Mouse (Mus musculus) liver, embryonic 12.5 days (tissue): ENCODE measurements around the gene Slc30a4. TPM values are rescaled to one million over a fixed set of nuclear protein-coding genes. Genes with fewer than 3 reads are reported as not detected.

Experiments used
- ATAC-seq: fragments of 200-750 bp; cut with Nextera tagmentation; 2 replicates; pipeline ENCODE4 v1.8.0; 2017; ENCODE audit warnings: moderate number of reproducible peaks, mild to moderate bottlenecking, moderate library complexity
- H3K27ac ChIP-seq: fragments of 300-500 bp; sonication (generic); 2 replicates; pipeline ENCODE4 v1.5.1; 2016; ENCODE audit warnings: mild to moderate bottlenecking
- H3K27me3 ChIP-seq: fragments of 300-500 bp; sonication (generic); replicated peaks from 2 replicates; pipeline ENCODE4 v1.6.1; 2016; ENCODE audit warnings: mild to moderate bottlenecking, moderate library complexity
- H3K36me3 ChIP-seq: fragments of 300-500 bp; sonication (generic); 2 replicates; pipeline ENCODE4 v1.6.1; 2016; ENCODE audit warnings: mild to moderate bottlenecking, moderate library complexity
- H3K4me1 ChIP-seq: fragments of 300-500 bp; sonication (generic); 2 replicates; pipeline ENCODE4 v1.6.1; 2016
- H3K4me2 ChIP-seq: fragments of 300-500 bp; sonication (generic); 2 replicates; pipeline ENCODE4 v1.6.1; 2016; ENCODE audit warnings: mild to moderate bottlenecking, moderate library complexity
- H3K4me3 ChIP-seq: fragments of 300-500 bp; sonication (generic); 2 replicates; pipeline ENCODE4 v1.5.1; 2016; ENCODE audit warnings: mild to moderate bottlenecking, moderate library complexity
- H3K9ac ChIP-seq: fragments of 300-500 bp; sonication (generic); 2 replicates; pipeline ENCODE4 v1.6.1; 2016; ENCODE audit warnings: mild to moderate bottlenecking, moderate library complexity
- H3K9me3 ChIP-seq: fragments of 300-500 bp; sonication (generic); replicated peaks from 2 replicates; pipeline ENCODE4 v1.6.1; 2016; ENCODE audit warnings: mild to moderate bottlenecking, moderate library complexity
- WGBS: fragments of 180-500 bp; shearing (Covaris S2); methylation state at CpG from one replicate; pipeline ENCODE4 v1.1.7; 2016; ENCODE audit not compliant: insufficient replicate concordance; 5-methylcytosine and 5-hydroxymethylcytosine counted together
- polyA plus RNA-seq: library from polyadenylated mRNA; unstranded; fragments of >200 nt; fragmentation: Nextera tagmentation; extraction: Ambion mirVana; gene quantifications from 2 replicates; pipeline ENCODE4 v1.2.1, GENCODE M21; 2016

Slc30a4 gene
- 1.8 and 2.4 TPM in 2 replicates for polyA plus RNA-seq

DNA sequence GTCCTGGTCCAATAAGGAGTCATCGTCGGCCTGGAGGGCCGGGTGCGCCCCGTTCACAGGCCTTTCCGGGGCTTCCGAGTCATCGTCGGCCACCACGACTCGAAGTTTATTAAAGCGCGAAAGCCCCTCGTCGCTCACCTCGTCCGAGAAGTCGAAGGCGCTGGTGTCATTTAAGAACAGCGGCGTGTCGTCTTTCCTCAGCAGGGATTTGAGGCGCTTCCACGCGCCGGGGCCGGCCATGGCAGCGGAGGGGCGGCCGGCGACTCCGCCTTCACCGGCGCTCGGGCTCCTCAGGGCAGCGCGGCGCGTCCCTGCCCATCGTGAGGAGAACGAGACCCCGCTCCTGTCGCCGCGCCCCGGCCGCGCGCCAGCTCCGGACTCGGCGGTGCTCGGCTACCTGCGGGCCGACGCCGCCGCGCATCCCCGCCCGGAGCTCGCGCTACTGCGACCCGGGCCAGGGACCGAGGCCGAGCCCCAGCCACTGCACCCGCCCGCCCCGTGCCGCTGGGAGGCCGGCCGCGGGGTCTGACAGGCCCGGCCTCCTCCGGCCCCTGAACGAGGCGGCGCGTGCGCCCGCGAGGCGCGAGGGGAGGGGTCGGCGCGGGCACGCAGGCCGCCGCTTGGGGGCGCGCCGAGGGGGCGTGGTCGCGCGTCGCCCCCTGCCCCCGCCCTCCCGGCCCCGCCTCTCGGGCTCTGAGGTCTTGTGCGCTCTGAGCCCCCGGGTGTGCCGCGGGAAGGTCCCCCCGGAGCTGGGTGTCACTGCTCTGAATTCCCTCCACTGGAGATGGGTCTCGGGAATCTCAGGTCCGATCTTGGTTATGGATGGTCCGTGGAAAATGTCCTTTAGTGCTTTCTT lies at the start of gene Slc30a4:
Gene Slc30a4 (minus strand): TSS at position 483 of the 856 bp plus-strand sequence.
- H3K27me3 ChIP-seq, result peaks cover 45% of the 10 kb centered on the region
- peak within 1 kb of the TSS; percentile 76 for H3K4me2 ChIP-seq
- WGBS, result under 1% methylated on average over 96 of the region's 111 CpGs
- H3K4me1 ChIP-seq, result 0 out of 2 replicates have a peak, but pooled peaks cover 4% of the 10 kb centered on the region
- peak; percentile 90 for ATAC-seq
- H3K4me3 ChIP-seq, result peak within 1 kb of the TSS; percentile 62
- H3K27ac ChIP-seq, result no peak within 1 kb of the TSS
- peak within 1 kb of the TSS; percentile 57 for H3K9ac ChIP-seq
- H3K9me3 ChIP-seq, result no peaks in the 10 kb centered on the region
- no peaks in the 10 kb centered on the region for H3K36me3 ChIP-seq

DNA sequence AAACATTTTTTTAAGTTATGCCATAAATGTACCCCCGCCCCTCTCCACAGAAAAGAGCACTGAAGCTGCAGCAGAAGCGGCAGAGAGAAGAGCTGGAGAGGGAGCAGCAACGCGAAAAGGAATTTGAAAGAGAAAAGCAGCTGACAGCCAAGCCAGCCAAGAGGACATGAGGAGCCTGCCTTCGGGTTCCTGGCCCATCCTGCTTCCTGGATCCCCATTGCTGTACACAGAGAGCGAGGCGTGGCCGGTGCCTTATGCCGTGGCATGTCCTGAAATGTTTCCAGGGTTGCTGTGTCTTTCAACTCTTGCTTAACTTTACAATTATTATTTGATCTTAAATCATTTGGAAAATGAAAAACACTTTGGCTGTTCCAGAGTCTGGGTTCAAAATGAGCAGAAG lies 44.0 kb upstream of the Slc30a4 start:
- no peak for ATAC-seq
- WGBS, result 76% methylated on average over 9 of the region's 9 CpGs

DNA sequence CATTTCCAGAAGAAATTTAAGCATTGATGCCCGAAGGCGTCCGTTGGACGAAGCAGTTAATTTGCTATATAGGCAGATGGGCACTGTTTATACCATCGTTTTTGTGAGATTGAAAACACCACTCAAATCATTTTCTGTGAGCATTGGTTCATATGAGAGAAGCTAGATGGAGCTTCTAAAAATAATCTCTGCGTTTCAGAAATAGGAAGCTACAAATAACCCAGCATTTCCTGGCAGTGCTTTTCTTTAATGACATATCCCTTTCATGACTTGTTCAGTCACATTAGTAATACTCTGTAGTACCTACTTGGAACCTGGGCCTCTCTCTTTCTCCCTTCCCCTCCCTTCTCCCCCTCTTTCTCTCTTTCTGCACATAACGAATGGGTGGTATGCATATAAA lies 36.6 kb upstream of the Slc30a4 start:
- peak overlapping the region; percentile 90 for H3K9ac ChIP-seq
- peak overlapping the region; percentile 82; the same call in 1 of the 2 replicates for H3K27ac ChIP-seq
- WGBS, result 23% methylated on average over 7 of the region's 7 CpGs

More for the DNA sequence above, 44.0 kb upstream of the Slc30a4 start:
- Histone ChIP-seq H3K27me3 (no peaks in the 10 kb centered on the region), H3K4me2 (no peak overlapping the region), H3K36me3 (peaks cover 50% of the 10 kb centered on the region), H3K4me1 (no peaks in the 10 kb centered on the region), H3K9ac (no peak overlapping the region), H3K27ac (no peak overlapping the region), H3K9me3 (no peaks in the 10 kb centered on the region), H3K4me3 (no peak overlapping the region)

DNA sequence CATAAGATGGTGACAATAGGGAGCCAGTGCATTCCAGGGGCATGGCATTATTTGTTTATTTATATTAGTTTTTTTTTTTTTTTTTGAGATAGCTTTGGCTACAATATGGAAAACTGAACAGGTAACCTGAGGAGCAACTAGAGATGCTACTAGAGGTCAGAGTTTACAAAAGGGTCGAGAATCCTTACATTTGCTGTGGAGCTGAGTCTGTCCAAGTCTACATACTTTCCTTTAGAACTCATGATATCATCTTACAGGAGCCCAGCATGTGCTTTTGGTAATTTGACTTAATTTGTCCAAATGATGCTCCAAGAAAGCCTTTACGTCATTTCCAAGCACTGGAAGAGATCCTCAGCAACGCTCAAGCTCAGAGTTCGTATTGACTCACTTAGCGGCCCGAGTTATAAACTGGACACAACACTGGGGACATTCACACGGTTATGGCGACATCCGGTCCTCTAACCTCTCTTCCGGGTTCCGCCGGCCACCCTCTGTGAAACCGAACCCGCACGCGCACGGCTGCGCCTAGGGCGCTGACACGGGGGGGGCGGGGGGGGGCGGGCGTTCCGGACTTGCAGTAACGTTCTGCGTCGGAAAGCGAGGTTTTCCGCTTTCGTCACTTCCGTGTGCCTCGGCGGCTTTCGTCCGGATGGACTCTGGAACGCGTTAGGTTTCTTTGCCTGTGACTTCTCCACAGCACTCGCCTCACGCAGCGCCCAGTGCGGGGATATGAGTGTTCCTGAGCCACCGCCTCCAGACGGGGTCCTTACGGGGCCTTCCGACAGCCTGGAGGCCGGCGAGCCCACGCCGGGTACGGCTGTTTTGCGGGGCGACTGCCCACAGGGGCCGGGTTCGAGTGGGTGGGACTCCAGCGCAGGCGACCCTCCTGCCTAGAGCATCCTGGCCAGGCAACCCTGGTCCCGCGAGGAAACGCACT lies 35.7 kb upstream of the Slc30a4 start, which contains the start of gene Bloc1s6:
Gene Bloc1s6 (plus strand): TSS at position 610 of the 937 bp plus-strand sequence.
- H3K9me3 ChIP-seq, result no peaks in the 10 kb centered on the region
- H3K27ac ChIP-seq, result peak within 1 kb of the TSS; percentile 82
- H3K4me1 ChIP-seq, result peaks cover 13% of the 10 kb centered on the region
- peak within 1 kb of the TSS; percentile 78 for H3K4me2 ChIP-seq
- peaks cover 18% of the 10 kb centered on the region for H3K27me3 ChIP-seq
- peak within 1 kb of the TSS; percentile 90 for H3K9ac ChIP-seq
- WGBS, result 1% methylated on average over 54 of the region's 59 CpGs
- ATAC-seq, result peak; percentile 94
- H3K4me3 ChIP-seq, result peak within 1 kb of the TSS; percentile 96
- peaks cover 7% of the 10 kb centered on the region; the same call in 1 of the 2 replicates for H3K36me3 ChIP-seq

More for the DNA sequence above, 36.6 kb upstream of the Slc30a4 start:
- Histone ChIP-seq H3K27me3 (peaks cover 14% of the 10 kb centered on the region), H3K36me3 (peaks cover 13% of the 10 kb centered on the region; the same call in 1 of the 2 replicates), H3K4me2 (peak overlapping the region; percentile 78), H3K4me1 (peaks cover 13% of the 10 kb centered on the region), H3K4me3 (peak overlapping the region; percentile 96), H3K9me3 (no peaks in the 10 kb centered on the region)
- ATAC-seq, result no peak

DNA sequence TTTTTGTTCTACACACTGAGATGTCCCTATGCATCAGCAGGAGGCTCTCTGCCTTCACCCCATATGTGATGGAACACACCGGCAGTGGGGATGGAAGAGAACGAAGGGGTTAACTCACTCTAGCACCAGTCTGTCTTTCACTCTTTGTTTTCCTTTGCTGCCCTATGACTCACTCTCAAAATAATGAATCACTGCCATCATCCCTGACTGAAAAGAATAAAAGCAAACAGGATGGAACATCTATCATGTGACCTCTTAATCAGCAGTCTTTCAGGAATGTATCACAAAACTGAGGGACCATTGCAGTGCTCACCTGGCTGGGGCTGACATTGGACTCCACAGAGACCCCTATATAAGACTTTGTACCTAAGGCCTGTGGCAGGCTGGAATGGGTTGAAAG lies 29.0 kb upstream of the Slc30a4 start:
- no peaks in the 10 kb centered on the region for H3K4me1 ChIP-seq
- no peaks in the 10 kb centered on the region for H3K9me3 ChIP-seq
- no peak overlapping the region for H3K4me2 ChIP-seq
- no peaks in the 10 kb centered on the region for H3K36me3 ChIP-seq
- H3K27me3 ChIP-seq, result peaks cover 33% of the 10 kb centered on the region
- H3K27ac ChIP-seq, result no peak overlapping the region
- H3K9ac ChIP-seq, result no peak overlapping the region
- no peak overlapping the region for H3K4me3 ChIP-seq
- 79% methylated on average over 2 of the region's 2 CpGs for WGBS
- ATAC-seq, result no peak

DNA sequence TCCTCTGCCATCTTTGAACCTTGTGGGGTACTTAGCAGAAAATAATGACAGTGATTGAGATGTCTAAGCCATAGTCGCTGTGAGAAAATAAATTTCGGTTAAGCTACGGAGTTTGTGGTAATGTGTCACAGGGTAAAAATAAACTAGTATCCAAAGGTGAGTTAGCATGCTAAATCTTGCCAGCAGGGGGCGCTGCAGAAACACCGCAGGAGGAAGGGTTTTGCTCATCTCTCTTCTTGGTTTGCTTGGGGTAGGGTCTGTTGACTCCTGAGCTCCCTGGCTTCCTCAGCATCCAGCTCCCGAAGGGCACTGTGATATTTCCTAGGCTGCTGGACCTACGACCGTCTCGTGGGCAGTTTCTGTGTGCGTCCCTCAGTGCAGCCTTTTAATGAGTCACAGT lies 23.1 kb upstream of the Slc30a4 start:
- Histone ChIP-seq H3K9ac (no peak overlapping the region), H3K4me1 (no peaks in the 10 kb centered on the region), H3K4me2 (no peak overlapping the region), H3K4me3 (no peak overlapping the region), H3K27me3 (0 out of 2 replicates have a peak, but pooled peaks cover 7% of the 10 kb centered on the region), H3K9me3 (no peaks in the 10 kb centered on the region), H3K27ac (no peak overlapping the region), H3K36me3 (no peaks in the 10 kb centered on the region)
- no peak for ATAC-seq
- WGBS, result 49% methylated on average over 10 of the region's 10 CpGs

DNA sequence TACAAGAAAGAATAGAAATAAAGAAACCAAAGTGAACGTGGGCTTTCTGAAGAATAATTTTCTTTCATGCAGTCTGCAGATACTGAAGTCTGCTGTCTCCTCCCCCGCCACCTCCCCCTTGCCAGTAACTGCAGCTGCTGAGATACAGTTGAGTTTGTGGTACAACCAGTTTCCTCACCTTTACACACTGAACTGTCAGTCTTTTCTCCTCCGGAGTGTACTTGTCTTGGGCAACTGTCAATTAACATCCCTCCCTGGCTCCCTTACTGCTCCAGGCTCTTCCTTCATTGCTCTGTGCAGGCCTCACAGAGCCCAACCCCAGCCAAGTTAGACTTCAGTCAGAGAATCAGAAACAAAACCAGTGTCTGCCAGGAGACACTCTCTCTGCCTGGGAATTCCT lies 18.1 kb upstream of the Slc30a4 start:
- no peak overlapping the region for H3K4me2 ChIP-seq
- no peak overlapping the region for H3K27ac ChIP-seq
- H3K36me3 ChIP-seq, result no peaks in the 10 kb centered on the region
- H3K9ac ChIP-seq, result no peak overlapping the region
- no peak for ATAC-seq
- 57% methylated on average over 3 of the region's 3 CpGs for WGBS
- H3K27me3 ChIP-seq, result 0 out of 2 replicates have a peak, but pooled peaks cover 5% of the 10 kb centered on the region
- no peak overlapping the region for H3K4me3 ChIP-seq
- H3K4me1 ChIP-seq, result no peaks in the 10 kb centered on the region
- H3K9me3 ChIP-seq, result no peaks in the 10 kb centered on the region

DNA sequence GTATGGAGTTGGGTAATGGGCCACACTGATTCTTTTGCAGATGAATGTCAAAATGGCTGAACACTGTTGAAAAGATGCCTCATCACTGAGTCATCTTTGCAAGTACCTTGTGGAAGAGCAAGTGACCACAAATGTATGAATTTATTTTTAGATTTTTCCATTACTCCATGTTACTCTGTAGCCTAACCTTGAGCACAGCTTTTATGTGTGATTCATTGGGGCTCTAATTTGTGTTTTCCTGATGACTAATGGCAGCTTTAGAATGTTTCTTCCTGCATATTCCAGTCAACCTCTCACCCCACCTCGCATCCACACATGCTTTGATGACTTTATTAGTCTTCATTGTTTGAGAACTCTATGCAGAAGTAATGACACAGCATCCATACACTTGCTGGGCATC lies 16.8 kb upstream of the Slc30a4 start:
- Histone ChIP-seq H3K36me3 (no peaks in the 10 kb centered on the region), H3K27me3 (0 out of 2 replicates have a peak, but pooled peaks cover 5% of the 10 kb centered on the region), H3K9ac (no peak overlapping the region), H3K27ac (no peak overlapping the region), H3K9me3 (no peaks in the 10 kb centered on the region), H3K4me3 (no peak overlapping the region), H3K4me1 (no peaks in the 10 kb centered on the region), H3K4me2 (no peak overlapping the region)
- 40% methylated on average over 1 of the region's 1 CpGs for WGBS
- ATAC-seq, result no peak

DNA sequence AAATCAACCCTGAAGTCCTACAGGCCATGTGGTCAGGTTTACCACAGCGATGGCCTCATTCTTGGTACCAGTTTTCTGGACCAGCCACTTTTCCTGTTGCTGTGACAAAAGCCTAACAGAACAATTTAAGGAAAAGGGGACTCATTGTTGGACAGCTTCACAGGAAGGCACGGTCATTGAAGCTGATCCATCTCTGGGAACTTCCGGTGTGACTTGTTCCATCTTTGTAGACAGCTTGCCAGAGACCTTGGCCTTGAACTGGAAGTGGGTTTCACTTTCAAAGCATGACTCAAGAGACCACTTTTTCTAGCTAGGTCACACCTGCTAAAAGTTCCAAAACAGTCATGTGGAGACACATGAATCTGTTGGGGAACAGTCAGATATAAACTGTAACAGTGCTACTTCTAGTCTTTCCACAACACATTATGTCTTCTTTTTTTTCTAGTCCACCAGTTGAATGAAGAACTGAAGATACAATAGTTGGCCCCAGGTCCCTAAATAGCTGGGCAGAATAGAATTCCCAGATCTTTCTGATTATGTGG lies 13.9 kb upstream of the Slc30a4 start:
- no peak overlapping the region for H3K4me2 ChIP-seq
- H3K36me3 ChIP-seq, result no peaks in the 10 kb centered on the region
- H3K9ac ChIP-seq, result no peak overlapping the region
- no peak for ATAC-seq
- no peak overlapping the region for H3K4me3 ChIP-seq
- H3K27me3 ChIP-seq, result no peaks in the 10 kb centered on the region
- H3K4me1 ChIP-seq, result no peaks in the 10 kb centered on the region
- H3K27ac ChIP-seq, result no peak overlapping the region
- no peaks in the 10 kb centered on the region for H3K9me3 ChIP-seq
- 56% methylated on average over 3 of the region's 3 CpGs for WGBS

DNA sequence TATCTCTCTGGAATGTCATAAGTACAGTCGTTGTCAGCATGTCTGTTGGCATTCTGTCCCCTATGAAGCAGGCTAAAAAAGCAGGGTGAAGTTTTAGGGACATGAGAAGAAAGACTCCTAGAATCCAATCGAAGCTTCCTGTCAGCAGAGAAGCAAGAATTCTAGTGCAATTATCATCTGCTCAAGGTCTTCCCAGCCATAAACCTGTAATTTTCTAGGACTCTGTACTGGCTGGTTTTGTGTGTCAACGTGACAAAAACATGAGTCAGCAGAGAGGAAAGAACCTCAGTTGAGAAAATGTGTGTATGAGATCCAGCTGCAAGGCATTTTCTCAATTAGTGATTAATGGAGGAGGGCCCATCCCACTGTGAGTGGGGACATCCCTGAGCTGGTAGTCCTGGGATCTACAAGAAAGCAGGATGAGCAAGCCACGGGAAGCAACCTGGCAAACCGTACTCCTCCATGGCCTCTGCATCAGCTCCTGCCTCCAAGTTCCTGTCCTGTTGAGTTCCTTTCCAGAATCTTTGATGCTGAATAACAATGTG lies 12.8 kb upstream of the Slc30a4 start:
- WGBS, result 53% methylated on average over 5 of the region's 5 CpGs
- no peak overlapping the region for H3K4me3 ChIP-seq
- ATAC-seq, result no peak

DNA sequence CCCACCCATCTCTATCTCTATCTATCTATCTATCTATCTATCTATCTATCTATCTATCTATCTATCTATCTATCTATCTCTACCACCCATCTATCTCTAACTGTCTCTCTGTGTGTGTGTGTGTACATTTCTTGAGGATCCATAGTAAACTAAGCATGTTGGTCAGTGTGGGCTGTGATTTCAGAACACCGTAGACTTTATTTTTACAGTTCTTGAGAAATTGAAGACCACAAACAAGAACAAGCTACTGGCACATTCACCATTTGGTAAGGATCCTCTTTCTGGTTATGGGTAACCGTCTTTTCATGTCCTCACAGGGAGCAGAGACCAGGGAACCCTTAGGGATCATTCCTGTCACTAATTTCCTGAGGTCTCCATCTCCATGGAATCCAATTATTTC lies 10.4 kb upstream of the Slc30a4 start:
- no peaks in the 10 kb centered on the region for H3K27me3 ChIP-seq
- H3K4me2 ChIP-seq, result no peak overlapping the region
- H3K9me3 ChIP-seq, result no peaks in the 10 kb centered on the region
- no peaks in the 10 kb centered on the region for H3K4me1 ChIP-seq
- ATAC-seq, result no peak
- no peak overlapping the region for H3K9ac ChIP-seq
- H3K4me3 ChIP-seq, result no peak overlapping the region
- no peaks in the 10 kb centered on the region for H3K36me3 ChIP-seq
- no peak overlapping the region for H3K27ac ChIP-seq
- WGBS, result 82% methylated on average over 2 of the region's 2 CpGs

More for the DNA sequence above, 12.8 kb upstream of the Slc30a4 start:
- Histone ChIP-seq H3K9me3 (no peaks in the 10 kb centered on the region), H3K27ac (no peak overlapping the region), H3K27me3 (no peaks in the 10 kb centered on the region), H3K4me1 (no peaks in the 10 kb centered on the region), H3K4me2 (no peak overlapping the region), H3K9ac (no peak overlapping the region), H3K36me3 (no peaks in the 10 kb centered on the region)
